Mouse (Mus musculus) hindbrain, embryonic 16.5 days (tissue): ENCODE measurements around the gene Bpifb5. TPM values are rescaled to one million over a fixed set of nuclear protein-coding genes. Genes with fewer than 3 reads are reported as not detected.
A peak's percentile ranks its signal among the peaks of the same experiment; 100 is the strongest.
"Not testable (repeated sequence)": the region's sequence is repeated elsewhere in the genome, so short reads cannot be mapped to it uniquely, and the experiment has no call there.

Source experiments
- ATAC-seq: fragments of 200-750 bp; cut with Nextera tagmentation; 2 replicates; pipeline ENCODE4 v1.8.0; 2017; ENCODE audit warnings: moderate TSS enrichment, moderate library complexity
- H3K27ac ChIP-seq: fragments of 300-500 bp; sonication (generic); 2 replicates; pipeline ENCODE4 v1.5.1; 2014; ENCODE audit warnings: low read depth, mild to moderate bottlenecking, control low read depth, low read length, moderate library complexity
- H3K27me3 ChIP-seq: fragments of 300-500 bp; sonication (generic); replicated peaks from 2 replicates; pipeline ENCODE4 v1.6.1; 2014; ENCODE audit warnings: low read length; ENCODE audit not compliant: control insufficient read depth, insufficient read depth
- H3K36me3 ChIP-seq: fragments of 300-500 bp; sonication (generic); 2 replicates; pipeline ENCODE4 v1.6.1; 2014; ENCODE audit warnings: mild to moderate bottlenecking, low read length, moderate library complexity, mixed read lengths; ENCODE audit not compliant: control insufficient read depth, insufficient read depth
- H3K4me1 ChIP-seq: fragments of 300-500 bp; sonication (generic); 2 replicates; pipeline ENCODE4 v1.6.1; 2014; ENCODE audit warnings: low read depth, low read length; ENCODE audit not compliant: control insufficient read depth, insufficient read depth
- H3K4me2 ChIP-seq: fragments of 300-500 bp; sonication (generic); 2 replicates; pipeline ENCODE4 v1.6.1; 2014; ENCODE audit warnings: mild to moderate bottlenecking, low read length, control low read depth, moderate library complexity
- H3K4me3 ChIP-seq: fragments of 300-500 bp; sonication (generic); 2 replicates; pipeline ENCODE4 v1.5.1; 2014; ENCODE audit warnings: mild to moderate bottlenecking, low read length, control low read depth, moderate library complexity
- H3K9ac ChIP-seq: fragments of 300-500 bp; sonication (generic); 2 replicates; pipeline ENCODE4 v1.6.1; 2014; ENCODE audit warnings: low read depth, mild to moderate bottlenecking, control low read depth, low read length, moderate library complexity
- H3K9me3 ChIP-seq: fragments of 300-500 bp; sonication (generic); 2 replicates; pipeline ENCODE4 v1.6.1; 2014; ENCODE audit warnings: mild to moderate bottlenecking, low read length, moderate library complexity; ENCODE audit not compliant: control insufficient read depth
- WGBS: fragments of 180-500 bp; shearing (Covaris S2); extraction: QIAGEN DNeasy Blood & Tissue Kit; methylation state at CpG from one replicate; pipeline ENCODE4 v1.1.7; 2014; 5-methylcytosine and 5-hydroxymethylcytosine counted together
- polyA plus RNA-seq: library from polyadenylated mRNA; unstranded; fragments of >200 nt; fragmentation: Nextera tagmentation; extraction: Ambion mirVana; gene quantifications from 2 replicates; pipeline ENCODE4 v1.2.1, GENCODE M21; 2015

Gene Bpifb5
- polyA plus RNA-seq, 1 experiment from 2014 or later: 0.43 TPM

GRCm38 (mm10) chr2:154223917-154224273 is 353 bp downstream of the Bpifb5 start:
- Histone ChIP-seq H3K27ac (peak overlapping the region; percentile 50; the same call in 1 of the 2 replicates), H3K27me3 (no peaks in the 10 kb centered on the region), H3K4me3 (no peak overlapping the region), H3K9me3 (no peaks in the 10 kb centered on the region), H3K9ac (no peak overlapping the region), H3K4me1 (peaks cover 14% of the 10 kb centered on the region), H3K4me2 (peak overlapping the region; percentile 34), H3K36me3 (no peaks in the 10 kb centered on the region)
- 7% methylated on average over 2 of the region's 2 CpGs for WGBS
- no peak; the same call in 1 of the 2 replicates for ATAC-seq

- Histone ChIP-seq H3K27ac (no peak overlapping the region), H3K36me3 (no peaks in the 10 kb centered on the region), H3K4me1 (peaks cover 14% of the 10 kb centered on the region), H3K4me2 (no peak overlapping the region), H3K27me3 (no peaks in the 10 kb centered on the region), H3K9me3 (no peaks in the 10 kb centered on the region), H3K4me3 (no peak overlapping the region), H3K9ac (no peak overlapping the region)
- ATAC-seq: no peak
- WGBS: 81% methylated on average over 4 of the region's 4 CpGs
These were observed 3.4 kb downstream of the Bpifb5 start for GRCm38 (mm10) chr2:154226991-154227390.

GRCm38 (mm10) chr2:154227830-154228229 is 4.3 kb downstream of the Bpifb5 start:
- Histone ChIP-seq H3K4me1 (peaks cover 11% of the 10 kb centered on the region), H3K4me2 (no peak overlapping the region), H3K4me3 (no peak overlapping the region), H3K27me3 (no peaks in the 10 kb centered on the region), H3K9me3 (no peaks in the 10 kb centered on the region), H3K9ac (no peak overlapping the region), H3K36me3 (no peaks in the 10 kb centered on the region), H3K27ac (no peak overlapping the region)
- ATAC-seq: no peak
- WGBS: 87% methylated on average over 5 of the region's 5 CpGs

GRCm38 (mm10) chr2:154233426-154233825 is 9.9 kb downstream of the Bpifb5 start:
- peak; percentile 27 for ATAC-seq
- no peak overlapping the region for H3K9ac ChIP-seq
- no peaks in the 10 kb centered on the region for H3K27me3 ChIP-seq
- no peak overlapping the region for H3K4me2 ChIP-seq
- no peak overlapping the region for H3K4me3 ChIP-seq
- no peaks in the 10 kb centered on the region for H3K9me3 ChIP-seq
- WGBS: 72% methylated on average over 6 of the region's 6 CpGs
- H3K36me3 ChIP-seq: no peaks in the 10 kb centered on the region
- no peaks in the 10 kb centered on the region for H3K4me1 ChIP-seq
- H3K27ac ChIP-seq: no peak overlapping the region; the same call in 1 of the 2 replicates

- Histone ChIP-seq H3K9ac (no peak overlapping the region), H3K4me1 (no peaks in the 10 kb centered on the region), H3K27ac (no peak overlapping the region), H3K27me3 (no peaks in the 10 kb centered on the region), H3K9me3 (no peaks in the 10 kb centered on the region), H3K36me3 (no peaks in the 10 kb centered on the region), H3K4me3 (no peak overlapping the region), H3K4me2 (no peak overlapping the region)
- WGBS: 83% methylated on average over 6 of the region's 6 CpGs
- ATAC-seq: no peak
These were observed 17.2 kb downstream of the Bpifb5 start for GRCm38 (mm10) chr2:154240771-154241170.

- not testable (repeated sequence) for H3K36me3 ChIP-seq, H3K4me1 ChIP-seq, H3K27ac ChIP-seq, H3K27me3 ChIP-seq, H3K9me3 ChIP-seq, H3K9ac ChIP-seq, ATAC-seq, H3K4me2 ChIP-seq, H3K4me3 ChIP-seq
- 97% methylated on average over 11 of the region's 12 CpGs for WGBS
These were observed 19.2 kb downstream of the Bpifb5 start for GRCm38 (mm10) chr2:154242726-154243125.

GRCm38 (mm10) chr2:154243356-154244036 is 20.0 kb downstream of the Bpifb5 start:
- WGBS: 90% methylated on average over 9 of the region's 10 CpGs
- no peak overlapping the region for H3K27ac ChIP-seq
- no peak for ATAC-seq
- H3K36me3 ChIP-seq: no peaks in the 10 kb centered on the region
- H3K9ac ChIP-seq: no peak overlapping the region
- H3K27me3 ChIP-seq: no peaks in the 10 kb centered on the region
- no peak overlapping the region for H3K4me3 ChIP-seq
- no peak overlapping the region for H3K4me2 ChIP-seq
- no peaks in the 10 kb centered on the region for H3K4me1 ChIP-seq
- H3K9me3 ChIP-seq: no peaks in the 10 kb centered on the region

GRCm38 (mm10) chr2:154245322-154245721 is 21.8 kb downstream of the Bpifb5 start:
- Histone ChIP-seq H3K36me3 (no peaks in the 10 kb centered on the region), H3K4me1 (no peaks in the 10 kb centered on the region), H3K9me3 (no peaks in the 10 kb centered on the region), H3K27ac (no peak overlapping the region), H3K4me2 (no peak overlapping the region), H3K4me3 (no peak overlapping the region), H3K27me3 (no peaks in the 10 kb centered on the region), H3K9ac (no peak overlapping the region)
- 89% methylated on average over 5 of the region's 5 CpGs for WGBS
- no peak for ATAC-seq

- not testable (repeated sequence) for ATAC-seq, H3K4me2 ChIP-seq, H3K4me3 ChIP-seq, H3K4me1 ChIP-seq, H3K9me3 ChIP-seq, H3K27me3 ChIP-seq, H3K36me3 ChIP-seq, H3K27ac ChIP-seq, H3K9ac ChIP-seq
- WGBS: 95% methylated on average over 2 of the region's 4 CpGs
These were observed 31.7 kb downstream of the Bpifb5 start for GRCm38 (mm10) chr2:154255254-154255653.
